Mouse (Mus musculus): ENCODE results near the gene Zfp13. TPM values are rescaled to one million over a fixed set of nuclear protein-coding genes. Genes with fewer than 3 reads are reported as not detected.
A peak's percentile ranks its signal among the peaks of the same experiment; 100 is the strongest.

The Zfp13 gene
- polyA plus RNA-seq, 1 experiment from 2014 or later, result 4.0 TPM

- peak overlapping the region; percentile 86 for H3K9ac ChIP-seq (ENCODE audit: low read length)
- H3K36me3 ChIP-seq (ENCODE audit: control insufficient read depth, insufficient read depth, low read length), result no peaks in the 10 kb centered on the region
- H3K9me3 ChIP-seq (ENCODE audit: control insufficient read depth, low read length), result no peaks in the 10 kb centered on the region
- under 1% methylated on average over 20 of the region's 20 CpGs for whole genome bisulfite sequencing
- H3K4me3 ChIP-seq (ENCODE audit: low read depth, low read length), result peak overlapping the region; percentile 86
- ATAC-seq (ENCODE audit: low FRiP score, low TSS enrichment), result peak; percentile 33
- DNase-seq (ENCODE audit: low spot score), result peak; percentile 84
- TF ChIP-seq CTCF (IDR thresholded peaks at IDR 0.05; ENCODE audit: low read depth) (no peak), EP300 (optimal IDR thresholded peaks at IDR 0.05) (no peak)
- peak overlapping the region; percentile 60 for H3K4me2 ChIP-seq (replicated peaks; ENCODE audit: low read depth)
- H3K27me3 ChIP-seq (ENCODE audit: control insufficient read depth, insufficient read depth, low read length), result no peaks in the 10 kb centered on the region
- no peaks in the 10 kb centered on the region; the same call in 1 of the 2 replicates for H3K4me1 ChIP-seq (replicated peaks; ENCODE audit: control insufficient read depth, insufficient read depth)
- peak overlapping the region; percentile 91 for H3K27ac ChIP-seq (replicated peaks)
Measured at GRCm38 (mm10) chr17:23546333-23546701, 53.0 kb downstream of the Zfp13 start.

- H3K4me3 ChIP-seq (ENCODE audit: low read depth, low read length), result peak overlapping the region; percentile 86; the same call in 1 of the 2 replicates
- 21% methylated on average over 6 of the region's 6 CpGs for WGBS
- DNase-seq (ENCODE audit: low spot score), result no peak
- H3K4me2 ChIP-seq (replicated peaks; ENCODE audit: low read depth), result no peak overlapping the region; the same call in 1 of the 2 replicates
- H3K36me3 ChIP-seq (ENCODE audit: control insufficient read depth, insufficient read depth, low read length), result no peaks in the 10 kb centered on the region
- no peaks in the 10 kb centered on the region for H3K9me3 ChIP-seq (ENCODE audit: control insufficient read depth, low read length)
- H3K27me3 ChIP-seq (ENCODE audit: control insufficient read depth, insufficient read depth, low read length), result no peaks in the 10 kb centered on the region
- no peak for ATAC-seq (ENCODE audit: low FRiP score, low TSS enrichment)
- no peaks in the 10 kb centered on the region for H3K4me1 ChIP-seq (replicated peaks; ENCODE audit: control insufficient read depth, insufficient read depth)
- H3K27ac ChIP-seq (replicated peaks), result no peak overlapping the region
- no peak for TF ChIP-seq CTCF (IDR thresholded peaks at IDR 0.05; ENCODE audit: low read depth)
- H3K9ac ChIP-seq (ENCODE audit: low read length), result no peak overlapping the region
Measured at GRCm38 (mm10) chr17:23545841-23546240, 53.4 kb downstream of the Zfp13 start.

GRCm38 (mm10) chr17:23544766-23545165, 54.5 kb downstream of the Zfp13 start:
- Histone ChIP-seq H3K36me3 (ENCODE audit: control insufficient read depth, insufficient read depth, low read length) (no peaks in the 10 kb centered on the region), H3K4me2 (replicated peaks; ENCODE audit: low read depth) (no peak overlapping the region), H3K27me3 (ENCODE audit: control insufficient read depth, insufficient read depth, low read length) (no peaks in the 10 kb centered on the region), H3K27ac (replicated peaks) (0 out of 2 replicates have a peak overlapping the region, but pooled peaks have one; percentile 18), H3K9ac (ENCODE audit: low read length) (no peak overlapping the region), H3K4me3 (ENCODE audit: low read depth, low read length) (no peak overlapping the region), H3K4me1 (replicated peaks; ENCODE audit: control insufficient read depth, insufficient read depth) (no peaks in the 10 kb centered on the region), H3K9me3 (ENCODE audit: control insufficient read depth, low read length) (no peaks in the 10 kb centered on the region)
- 47% methylated on average over 1 of the region's 1 CpGs for WGBS
- TF ChIP-seq EP300 (optimal IDR thresholded peaks at IDR 0.05) (no peak), CTCF (IDR thresholded peaks at IDR 0.05; ENCODE audit: low read depth) (no peak)
- ATAC-seq (ENCODE audit: low FRiP score, low TSS enrichment) (no peak), DNase-seq (ENCODE audit: low spot score) (no peak)

GRCm38 (mm10) chr17:23543983-23544382, 55.3 kb downstream of the Zfp13 start:
- no peak overlapping the region for H3K4me2 ChIP-seq (replicated peaks; ENCODE audit: low read depth)
- H3K9me3 ChIP-seq (ENCODE audit: control insufficient read depth, low read length), result no peaks in the 10 kb centered on the region
- ATAC-seq (ENCODE audit: low FRiP score, low TSS enrichment) (no peak), DNase-seq (ENCODE audit: low spot score) (no peak)
- H3K9ac ChIP-seq (ENCODE audit: low read length), result no peak overlapping the region
- H3K4me3 ChIP-seq (ENCODE audit: low read depth, low read length), result no peak overlapping the region
- TF ChIP-seq EP300 (optimal IDR thresholded peaks at IDR 0.05) (no peak), CTCF (IDR thresholded peaks at IDR 0.05; ENCODE audit: low read depth) (no peak)
- no peaks in the 10 kb centered on the region for H3K36me3 ChIP-seq (ENCODE audit: control insufficient read depth, insufficient read depth, low read length)
- 62% methylated on average over 4 of the region's 4 CpGs for WGBS
- no peaks in the 10 kb centered on the region for H3K4me1 ChIP-seq (replicated peaks; ENCODE audit: control insufficient read depth, insufficient read depth)
- no peaks in the 10 kb centered on the region for H3K27me3 ChIP-seq (ENCODE audit: control insufficient read depth, insufficient read depth, low read length)
- H3K27ac ChIP-seq (replicated peaks), result peak overlapping the region; percentile 84

GRCm38 (mm10) chr17:23543325-23543724, 56.0 kb downstream of the Zfp13 start:
- H3K36me3 ChIP-seq (ENCODE audit: control insufficient read depth, insufficient read depth, low read length), result no peaks in the 10 kb centered on the region
- 34% methylated on average over 5 of the region's 5 CpGs for WGBS
- DNase-seq (ENCODE audit: low spot score) (peak; percentile 85), ATAC-seq (ENCODE audit: low FRiP score, low TSS enrichment) (peak; percentile 78)
- peak; percentile 79 for TF ChIP-seq EP300 (optimal IDR thresholded peaks at IDR 0.05)
- no peak for TF ChIP-seq CTCF (IDR thresholded peaks at IDR 0.05; ENCODE audit: low read depth)
- peak overlapping the region; percentile 84 for H3K27ac ChIP-seq (replicated peaks)
- peak overlapping the region; percentile 27; the same call in 1 of the 2 replicates for H3K4me2 ChIP-seq (replicated peaks; ENCODE audit: low read depth)
- H3K9me3 ChIP-seq (ENCODE audit: control insufficient read depth, low read length), result no peaks in the 10 kb centered on the region
- H3K4me1 ChIP-seq (replicated peaks; ENCODE audit: control insufficient read depth, insufficient read depth), result no peaks in the 10 kb centered on the region
- no peak overlapping the region for H3K4me3 ChIP-seq (ENCODE audit: low read depth, low read length)
- no peak overlapping the region for H3K9ac ChIP-seq (ENCODE audit: low read length)
- no peaks in the 10 kb centered on the region; the same call in 1 of the 2 replicates for H3K27me3 ChIP-seq (ENCODE audit: control insufficient read depth, insufficient read depth, low read length)

- ATAC-seq (ENCODE audit: low FRiP score, low TSS enrichment), result no peak
- 39% methylated on average over 4 of the region's 4 CpGs for WGBS
- H3K4me2 ChIP-seq (replicated peaks; ENCODE audit: low read depth), result peak overlapping the region; percentile 19; the same call in 1 of the 2 replicates
Measured at GRCm38 (mm10) chr17:23542835-23543234, 56.5 kb downstream of the Zfp13 start.

More at GRCm38 (mm10) chr17:23542835-23543234, 56.5 kb downstream of the Zfp13 start:
- TF ChIP-seq CTCF (IDR thresholded peaks at IDR 0.05; ENCODE audit: low read depth), result no peak
- TF ChIP-seq EP300 (optimal IDR thresholded peaks at IDR 0.05), result no peak
- Histone ChIP-seq H3K4me1 (replicated peaks; ENCODE audit: control insufficient read depth, insufficient read depth) (no peaks in the 10 kb centered on the region), H3K36me3 (ENCODE audit: control insufficient read depth, insufficient read depth, low read length) (no peaks in the 10 kb centered on the region), H3K9ac (ENCODE audit: low read length) (no peak overlapping the region), H3K27me3 (ENCODE audit: control insufficient read depth, insufficient read depth, low read length) (no peaks in the 10 kb centered on the region; the same call in 1 of the 2 replicates), H3K27ac (replicated peaks) (peak overlapping the region; percentile 53), H3K4me3 (ENCODE audit: low read depth, low read length) (no peak overlapping the region), H3K9me3 (ENCODE audit: control insufficient read depth, low read length) (no peaks in the 10 kb centered on the region)
- DNase-seq (ENCODE audit: low spot score), result peak; percentile 14

Data from stomach, postnatal 0 days (tissue).